Mouse (Mus musculus) bone marrow macrophage, adult 2 months (primary cell): ENCODE measurements around the gene Exoc6b. TPM values are rescaled to one million over a fixed set of nuclear protein-coding genes. Genes with fewer than 3 reads are reported as not detected.

ENCODE experiments used
- H3K27ac ChIP-seq: 2 replicates; pipeline ENCODE4 v1.5.1; 2012; ENCODE audit warnings: low read depth, low read length; ENCODE audit not compliant: insufficient read depth
- H3K4me1 ChIP-seq: 2 replicates; pipeline ENCODE4 v1.6.1; 2012; ENCODE audit warnings: low read length; ENCODE audit not compliant: control insufficient read depth, insufficient read depth
- H3K4me3 ChIP-seq: 2 replicates; pipeline ENCODE4 v1.5.1; 2012; ENCODE audit warnings: mild to moderate bottlenecking, low read length, moderate library complexity; ENCODE audit not compliant: insufficient read depth
- CTCF ChIP-seq: IDR thresholded peaks from 2 replicates; pipeline ENCODE4 v1.5.1; 2012; ENCODE audit warnings: low read depth, mild to moderate bottlenecking, low read length, moderate library complexity
- POLR2A ChIP-seq: IDR thresholded peaks from 2 replicates; pipeline ENCODE4 v1.6.1; 2012; ENCODE audit warnings: mild to moderate bottlenecking, low read depth, low read length, borderline replicate concordance
- polyA plus RNA-seq: library from polyadenylated mRNA; stranded (reverse); fragments of >200 nt; gene quantifications from 2 replicates; pipeline ENCODE4 v1.2.4, GENCODE M21; 2012; ENCODE audit not compliant: missing spikeins, insufficient read depth, insufficient read length

Gene Exoc6b
- polyA plus RNA-seq, 1 experiment, result 18.8 TPM

GRCm38 (mm10) chr6:84845665-84846064, 223.6 kb downstream of the Exoc6b start:
- TF ChIP-seq CTCF (no peak), POLR2A (no peak)

DNA sequence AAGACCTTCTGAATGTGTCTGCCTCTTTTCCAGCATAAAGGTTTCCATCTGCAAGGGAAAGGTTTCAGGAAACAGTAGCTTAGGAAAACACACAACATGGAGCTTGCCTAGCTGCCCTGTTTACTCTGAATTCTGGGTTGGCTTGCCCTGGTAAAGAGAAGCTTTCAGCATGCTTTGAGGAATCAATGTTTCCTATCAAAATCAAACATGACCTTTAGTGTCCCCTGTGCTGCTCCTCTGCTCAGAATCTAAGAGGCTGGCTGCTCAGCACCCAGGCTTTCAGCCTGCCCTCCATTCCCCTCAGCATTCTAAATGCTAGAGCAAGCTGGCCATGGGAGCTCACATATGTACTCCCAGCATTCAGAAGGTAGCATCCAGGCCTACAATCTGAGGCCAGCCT, 228.2 kb downstream of the Exoc6b start:
- TF ChIP-seq CTCF (no peak), POLR2A (no peak)
- Histone ChIP-seq H3K27ac (no peak overlapping the region), H3K4me3 (no peak overlapping the region), H3K4me1 (no peaks in the 10 kb centered on the region)

More at GRCm38 (mm10) chr6:84845665-84846064, 223.6 kb downstream of the Exoc6b start:
- Histone ChIP-seq H3K4me3 (no peak overlapping the region), H3K27ac (no peak overlapping the region), H3K4me1 (no peaks in the 10 kb centered on the region)

DNA sequence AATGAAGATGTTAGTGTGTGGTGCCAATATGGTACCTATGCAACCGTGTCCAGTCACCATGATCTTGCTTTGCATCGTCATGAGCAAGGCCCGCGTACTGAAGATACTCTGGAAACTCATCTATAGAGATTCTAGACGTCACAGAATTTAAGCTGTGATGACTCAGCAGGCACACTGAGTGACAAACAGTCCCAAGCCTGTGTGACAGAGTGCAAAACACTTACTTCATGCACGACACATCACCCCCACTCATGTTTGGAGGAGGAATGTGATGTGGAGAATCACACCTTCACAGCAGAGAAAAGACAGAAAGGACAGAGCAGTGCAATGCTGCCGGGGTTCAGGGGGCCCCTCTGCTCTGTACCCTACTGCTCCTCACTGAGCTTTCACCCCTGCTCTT, 261.8 kb downstream of the Exoc6b start:
- no peaks in the 10 kb centered on the region for H3K4me1 ChIP-seq
- no peak for TF ChIP-seq CTCF
- no peak for TF ChIP-seq POLR2A
- no peak overlapping the region for H3K4me3 ChIP-seq
- no peak overlapping the region for H3K27ac ChIP-seq

DNA sequence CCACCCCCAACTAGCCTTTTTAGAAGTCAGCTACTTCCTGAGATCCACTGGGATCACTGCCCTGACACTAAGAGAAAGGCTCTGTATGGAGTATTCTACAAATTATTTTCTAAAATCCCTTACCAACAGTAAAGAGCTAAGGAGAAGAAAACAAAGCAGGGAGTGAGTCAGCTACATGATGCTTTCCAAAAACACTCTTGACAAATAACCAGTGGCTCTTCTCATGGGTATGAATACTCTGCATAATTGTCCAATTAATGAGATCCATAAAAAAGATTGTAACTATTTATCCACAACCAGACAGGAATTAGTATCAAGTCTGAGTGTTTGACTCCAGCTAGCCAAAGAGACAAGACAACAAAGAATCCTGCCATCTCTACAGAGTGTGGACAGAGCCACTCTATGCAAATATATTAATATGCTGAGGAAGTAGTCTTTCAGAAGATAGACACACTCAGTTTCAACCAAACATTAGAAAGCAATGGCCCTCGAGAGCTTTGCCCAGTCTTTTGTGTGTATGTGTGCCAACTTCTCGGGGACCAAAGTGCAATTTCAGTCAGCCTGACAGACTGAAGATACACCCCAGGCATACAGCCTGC, 263.1 kb downstream of the Exoc6b start:
- no peaks in the 10 kb centered on the region for H3K4me1 ChIP-seq
- TF ChIP-seq CTCF, result no peak
- no peak for TF ChIP-seq POLR2A
- no peak overlapping the region for H3K27ac ChIP-seq
- no peak overlapping the region for H3K4me3 ChIP-seq

- no peak overlapping the region for H3K27ac ChIP-seq
- peaks cover 6% of the 10 kb centered on the region; the same call in 1 of the 2 replicates for H3K4me1 ChIP-seq
- TF ChIP-seq CTCF (no peak), POLR2A (no peak)
- H3K4me3 ChIP-seq, result no peak overlapping the region
Observed at GRCm38 (mm10) chr6:84798736-84799135, 270.6 kb downstream of the Exoc6b start.

GRCm38 (mm10) chr6:84783994-84784393, 285.3 kb downstream of the Exoc6b start:
- no peak overlapping the region for H3K4me3 ChIP-seq
- TF ChIP-seq POLR2A, result no peak
- no peak for TF ChIP-seq CTCF
- H3K27ac ChIP-seq, result no peak overlapping the region
- no peaks in the 10 kb centered on the region for H3K4me1 ChIP-seq

GRCm38 (mm10) chr6:84779987-84780386, 289.3 kb downstream of the Exoc6b start:
- no peak overlapping the region for H3K27ac ChIP-seq
- H3K4me3 ChIP-seq, result no peak overlapping the region
- no peak for TF ChIP-seq POLR2A
- no peak for TF ChIP-seq CTCF
- H3K4me1 ChIP-seq, result no peaks in the 10 kb centered on the region

DNA sequence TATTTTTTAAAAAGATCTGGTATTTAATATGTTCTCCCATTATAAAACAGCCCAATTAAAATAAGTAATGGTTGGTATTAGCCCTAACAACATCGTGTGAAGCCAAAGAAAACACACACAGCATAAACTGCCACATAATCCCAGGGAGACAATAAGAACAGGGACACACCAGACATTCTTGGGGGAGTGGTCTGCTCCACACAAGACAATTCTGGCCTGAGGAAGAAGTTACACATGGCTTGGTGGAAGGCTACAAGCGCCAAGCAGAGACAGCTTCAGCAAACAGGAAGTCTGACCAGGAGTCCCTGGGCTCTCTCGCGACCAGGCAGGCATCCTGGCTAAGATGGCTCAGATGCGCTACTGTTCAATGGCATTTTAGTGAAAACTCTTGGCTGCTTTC, 290.3 kb downstream of the Exoc6b start:
- no peak for TF ChIP-seq CTCF
- no peak for TF ChIP-seq POLR2A
- Histone ChIP-seq H3K27ac (no peak overlapping the region), H3K4me1 (peaks cover 3% of the 10 kb centered on the region; the same call in 1 of the 2 replicates), H3K4me3 (no peak overlapping the region)

DNA sequence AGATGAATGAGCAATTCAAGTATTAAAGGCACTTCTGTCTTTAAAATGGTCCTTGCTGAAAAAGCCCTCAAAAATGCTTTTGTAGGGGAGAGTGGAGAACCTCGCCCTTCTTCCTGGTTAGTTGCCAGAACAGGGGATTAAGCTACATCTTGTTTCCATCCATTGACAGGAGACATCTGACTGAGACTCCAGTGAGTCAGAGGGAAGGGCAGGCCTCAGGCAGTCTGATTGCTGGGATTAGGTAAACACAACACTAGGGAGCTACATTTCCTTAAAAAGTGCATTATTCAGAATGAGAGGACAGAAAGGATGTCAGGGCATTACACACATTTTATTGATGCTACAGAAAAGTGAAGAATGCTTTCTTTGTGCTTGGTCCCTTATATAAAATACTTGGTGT, 293.4 kb downstream of the Exoc6b start:
- no peak overlapping the region for H3K27ac ChIP-seq
- no peak overlapping the region for H3K4me3 ChIP-seq
- peaks cover 3% of the 10 kb centered on the region; the same call in 1 of the 2 replicates for H3K4me1 ChIP-seq
- TF ChIP-seq POLR2A, result no peak

- Histone ChIP-seq H3K4me1 (peaks cover 37% of the 10 kb centered on the region), H3K4me3 (no peak overlapping the region), H3K27ac (no peak overlapping the region)
- TF ChIP-seq CTCF, result no peak
- no peak for TF ChIP-seq POLR2A
Observed at GRCm38 (mm10) chr6:84755266-84755665, 314.0 kb downstream of the Exoc6b start.
